Mouse (Mus musculus): Measurements from ENCODE around the gene Arhgef26. TPM values are rescaled to one million over a fixed set of nuclear protein-coding genes. Genes with fewer than 3 reads are reported as not detected.
A peak's percentile ranks its signal among the peaks of the same experiment; 100 is the strongest.

Gene Arhgef26
- polyA plus RNA-seq, 1 experiment from 2014 or later, result 19.6 TPM

DNA sequence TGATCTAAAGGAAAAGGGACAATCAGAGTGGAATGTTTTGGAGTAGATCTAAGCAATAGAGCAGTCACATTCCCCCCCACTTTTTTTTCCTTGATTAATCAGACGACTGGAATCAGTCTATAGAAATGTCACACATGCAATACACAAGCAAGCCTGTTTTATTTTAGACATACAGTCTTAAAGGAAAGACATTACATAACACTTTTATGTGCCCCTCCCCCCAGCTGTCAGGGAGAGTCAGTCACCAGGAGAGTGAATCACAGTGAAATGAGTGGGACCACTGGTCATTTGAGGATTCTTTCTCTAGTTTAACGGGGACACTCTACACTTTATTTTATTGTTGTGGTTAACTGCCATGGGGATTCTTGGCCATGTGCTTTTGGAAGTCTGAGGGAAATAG, 2.7 kb downstream of the Arhgef26 start:
- Histone ChIP-seq H3K4me1 (replicated peaks; ENCODE audit: control insufficient read depth, insufficient read depth, low read length) (peaks cover 16% of the 10 kb centered on the region; the same call in 1 of the 2 replicates), H3K27me3 (ENCODE audit: control insufficient read depth, insufficient read depth, low read depth, low read length) (no peaks in the 10 kb centered on the region), H3K4me3 (ENCODE audit: low read length) (peak overlapping the region; percentile 77), H3K9ac (ENCODE audit: low read length) (no peak overlapping the region), H3K36me3 (ENCODE audit: control insufficient read depth, insufficient read depth, low read length) (no peaks in the 10 kb centered on the region), H3K4me2 (ENCODE audit: low read depth, low read length) (peak overlapping the region; percentile 69), H3K27ac (ENCODE audit: low read length) (no peak overlapping the region), H3K9me3 (ENCODE audit: control insufficient read depth, low read length) (no peaks in the 10 kb centered on the region)
- ATAC-seq (ENCODE audit: low read depth), result no peak
- WGBS, result 27% methylated on average over 2 of the region's 2 CpGs

DNA sequence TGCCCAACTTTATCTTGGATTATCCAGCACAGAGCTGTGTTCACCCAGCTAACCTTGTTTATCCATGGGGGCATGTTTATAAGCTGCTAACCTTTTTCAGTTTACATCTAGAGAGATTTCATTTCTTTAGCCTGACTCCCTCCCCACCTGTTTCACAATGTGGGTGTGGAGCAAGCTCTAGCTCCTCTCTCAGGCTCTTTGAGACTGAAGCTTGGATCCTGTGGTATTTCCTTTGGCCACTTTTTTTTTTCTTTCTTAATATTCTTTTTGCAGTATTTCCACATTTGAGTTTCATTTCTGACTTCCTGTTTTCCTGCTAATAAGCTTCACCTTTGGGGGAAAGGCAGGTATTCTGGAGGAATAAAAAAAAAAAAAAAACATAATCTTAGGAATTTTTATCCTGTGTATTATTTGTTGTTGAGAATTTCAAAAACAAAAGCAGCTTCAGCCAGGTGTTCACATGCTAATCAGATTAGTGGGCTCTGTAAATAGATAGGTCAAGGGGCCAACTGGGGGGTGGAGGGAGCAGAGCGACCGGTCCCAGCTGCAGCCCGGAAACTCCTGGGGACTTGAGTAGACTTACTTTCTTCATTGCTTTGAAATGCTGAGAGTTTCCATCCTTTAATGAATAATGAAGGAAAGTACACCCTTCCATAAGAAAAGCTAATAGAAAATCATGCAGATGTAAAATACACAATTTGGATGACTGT, 3.5 kb downstream of the Arhgef26 start:
- no peaks in the 10 kb centered on the region for H3K27me3 ChIP-seq (ENCODE audit: control insufficient read depth, insufficient read depth, low read depth, low read length)
- peak overlapping the region; percentile 77 for H3K4me3 ChIP-seq (ENCODE audit: low read length)
- H3K4me2 ChIP-seq (ENCODE audit: low read depth, low read length), result peak overlapping the region; percentile 69
- ATAC-seq (ENCODE audit: low read depth), result no peak
- H3K27ac ChIP-seq (ENCODE audit: low read length), result no peak overlapping the region
- H3K9ac ChIP-seq (ENCODE audit: low read length), result no peak overlapping the region
- peaks cover 16% of the 10 kb centered on the region; the same call in 1 of the 2 replicates for H3K4me1 ChIP-seq (replicated peaks; ENCODE audit: control insufficient read depth, insufficient read depth, low read length)
- H3K9me3 ChIP-seq (ENCODE audit: control insufficient read depth, low read length), result no peaks in the 10 kb centered on the region
- WGBS, result 37% methylated on average over 3 of the region's 3 CpGs
- H3K36me3 ChIP-seq (ENCODE audit: control insufficient read depth, insufficient read depth, low read length), result no peaks in the 10 kb centered on the region; the same call in 1 of the 2 replicates

DNA sequence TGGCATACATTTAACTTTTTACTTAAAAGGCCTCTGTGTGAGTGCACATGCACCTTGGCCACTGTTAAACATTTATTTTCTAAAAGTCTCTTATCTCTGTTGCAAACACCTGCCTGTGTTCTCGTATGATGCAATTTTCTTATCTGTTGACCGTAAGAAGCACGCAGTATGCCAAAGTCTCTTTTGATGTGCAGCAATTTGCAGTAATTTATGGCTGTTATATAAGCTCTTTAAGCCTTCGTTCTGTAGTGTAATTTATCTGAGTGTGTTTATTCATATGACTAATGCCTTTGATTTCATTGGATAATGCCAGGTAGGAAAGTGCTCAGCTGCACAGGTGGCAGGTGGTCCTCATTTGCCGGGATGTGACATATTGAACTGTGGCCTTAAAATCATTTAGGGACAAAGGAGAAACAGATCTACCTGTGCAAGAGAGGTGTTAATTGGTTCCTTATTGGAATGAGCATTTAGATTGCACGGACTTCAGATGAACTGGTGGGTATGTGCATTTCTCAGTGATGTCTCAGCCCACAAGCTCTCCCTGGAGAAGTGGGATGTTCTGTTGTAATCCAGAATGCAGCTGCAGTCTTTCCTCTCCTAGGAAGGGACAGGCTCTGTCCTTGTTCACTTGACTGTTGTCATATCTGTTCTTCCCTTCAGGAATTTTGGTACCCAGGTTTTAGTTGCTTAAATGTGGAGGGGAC, 10.5 kb downstream of the Arhgef26 start:
- no peak overlapping the region for H3K4me2 ChIP-seq (ENCODE audit: low read depth, low read length)
- no peak overlapping the region for H3K4me3 ChIP-seq (ENCODE audit: low read length)
- H3K27ac ChIP-seq (ENCODE audit: low read length), result no peak overlapping the region
- H3K9me3 ChIP-seq (ENCODE audit: control insufficient read depth, low read length), result no peaks in the 10 kb centered on the region
- peaks cover 4% of the 10 kb centered on the region; the same call in 1 of the 2 replicates for H3K4me1 ChIP-seq (replicated peaks; ENCODE audit: control insufficient read depth, insufficient read depth, low read length)
- no peaks in the 10 kb centered on the region for H3K27me3 ChIP-seq (ENCODE audit: control insufficient read depth, insufficient read depth, low read depth, low read length)
- WGBS, result 58% methylated on average over 6 of the region's 6 CpGs
- no peak overlapping the region for H3K9ac ChIP-seq (ENCODE audit: low read length)
- ATAC-seq (ENCODE audit: low read depth), result no peak
- peaks cover 2% of the 10 kb centered on the region; the same call in 1 of the 2 replicates for H3K36me3 ChIP-seq (ENCODE audit: control insufficient read depth, insufficient read depth, low read length)

DNA sequence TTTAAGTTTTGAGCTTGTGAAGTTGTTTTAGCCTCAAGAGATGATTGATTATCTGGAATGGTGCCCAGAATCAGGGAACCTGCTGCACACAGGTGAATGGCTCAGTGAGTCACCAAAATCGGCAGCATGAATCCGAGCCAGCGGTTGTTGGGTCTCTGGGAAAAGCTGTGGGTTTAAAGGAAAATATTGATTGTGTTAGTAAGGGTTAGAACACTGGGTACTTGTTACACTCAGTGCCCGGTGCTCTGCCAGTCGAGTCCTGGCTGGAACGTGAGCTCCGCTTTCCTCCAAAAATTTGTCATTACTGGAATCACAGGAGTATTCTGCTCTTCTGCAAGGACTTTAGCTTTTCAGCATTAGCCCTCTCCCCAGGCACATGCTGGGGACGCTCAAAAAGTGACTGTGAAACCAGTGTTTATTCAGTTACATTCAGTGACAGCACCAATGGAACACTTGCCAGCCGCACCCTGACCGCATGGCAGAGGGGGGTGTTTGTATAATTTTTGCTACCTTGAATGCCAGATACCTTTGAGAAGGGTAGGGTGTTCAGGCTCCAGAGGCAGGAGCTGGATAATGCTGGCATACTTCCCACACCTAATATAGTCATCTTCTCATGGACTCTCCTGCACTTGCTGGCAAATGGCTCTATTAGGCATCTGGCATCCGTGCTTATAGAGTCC, 11.2 kb downstream of the Arhgef26 start:
- 60% methylated on average over 11 of the region's 11 CpGs for WGBS
- Histone ChIP-seq H3K4me1 (replicated peaks; ENCODE audit: control insufficient read depth, insufficient read depth, low read length) (peaks cover 4% of the 10 kb centered on the region; the same call in 1 of the 2 replicates), H3K4me3 (ENCODE audit: low read length) (no peak overlapping the region), H3K27me3 (ENCODE audit: control insufficient read depth, insufficient read depth, low read depth, low read length) (no peaks in the 10 kb centered on the region), H3K4me2 (ENCODE audit: low read depth, low read length) (no peak overlapping the region), H3K36me3 (ENCODE audit: control insufficient read depth, insufficient read depth, low read length) (peaks cover 3% of the 10 kb centered on the region; the same call in 1 of the 2 replicates), H3K9ac (ENCODE audit: low read length) (no peak overlapping the region), H3K9me3 (ENCODE audit: control insufficient read depth, low read length) (no peaks in the 10 kb centered on the region), H3K27ac (ENCODE audit: low read length) (0 out of 2 replicates have a peak overlapping the region, but pooled peaks have one; percentile 16)
- ATAC-seq (ENCODE audit: low read depth), result peak; percentile 56

DNA sequence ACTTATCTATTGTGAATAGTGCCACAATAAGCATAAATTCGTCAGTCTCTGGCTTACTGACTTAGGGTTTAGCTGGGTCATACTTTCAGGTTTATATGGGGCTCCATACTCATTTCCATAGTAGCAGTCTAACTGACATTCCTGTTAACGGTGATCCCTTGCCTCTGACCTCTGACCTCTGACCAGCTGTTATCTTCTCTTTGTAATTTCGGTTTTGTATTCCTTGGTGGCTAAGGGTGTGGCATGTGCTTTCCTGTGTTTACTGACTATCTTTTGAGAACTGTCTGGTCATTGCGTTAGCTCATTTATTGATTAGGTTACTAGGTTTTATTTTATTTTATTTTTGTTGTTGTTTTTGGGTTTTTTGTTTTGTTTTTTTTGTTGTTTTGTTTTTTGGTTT, 13.9 kb downstream of the Arhgef26 start:
- no peaks in the 10 kb centered on the region for H3K9me3 ChIP-seq (ENCODE audit: control insufficient read depth, low read length)
- ATAC-seq (ENCODE audit: low read depth), result no peak
- peaks cover 4% of the 10 kb centered on the region; the same call in 1 of the 2 replicates for H3K4me1 ChIP-seq (replicated peaks; ENCODE audit: control insufficient read depth, insufficient read depth, low read length)
- H3K27me3 ChIP-seq (ENCODE audit: control insufficient read depth, insufficient read depth, low read depth, low read length), result no peaks in the 10 kb centered on the region
- H3K4me3 ChIP-seq (ENCODE audit: low read length), result no peak overlapping the region
- no peak overlapping the region for H3K27ac ChIP-seq (ENCODE audit: low read length)
- no peak overlapping the region for H3K4me2 ChIP-seq (ENCODE audit: low read depth, low read length)
- WGBS, result 76% methylated on average over 4 of the region's 4 CpGs
- H3K36me3 ChIP-seq (ENCODE audit: control insufficient read depth, insufficient read depth, low read length), result peaks cover 5% of the 10 kb centered on the region; the same call in 1 of the 2 replicates
- H3K9ac ChIP-seq (ENCODE audit: low read length), result no peak overlapping the region

DNA sequence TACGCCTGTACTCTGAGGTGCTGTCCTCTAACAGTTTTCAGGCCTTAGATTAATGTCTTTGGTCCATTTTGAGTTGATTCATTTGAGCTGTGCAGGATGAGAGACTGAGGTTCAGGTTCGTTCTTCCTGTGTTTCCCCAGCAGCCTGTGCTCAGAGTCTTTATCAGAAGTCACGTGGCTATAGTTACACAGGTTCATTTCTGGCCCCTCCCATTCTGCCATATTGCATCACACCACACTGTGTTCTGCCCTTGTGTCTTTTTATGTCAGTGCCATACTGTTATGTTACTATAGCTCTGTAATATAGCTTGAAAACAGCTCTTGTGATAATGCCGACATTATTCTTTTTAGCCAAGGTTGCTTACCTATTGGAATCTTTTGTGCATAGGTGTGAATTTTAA, 14.7 kb downstream of the Arhgef26 start:
- Histone ChIP-seq H3K36me3 (ENCODE audit: control insufficient read depth, insufficient read depth, low read length) (peaks cover 4% of the 10 kb centered on the region; the same call in 1 of the 2 replicates), H3K4me2 (ENCODE audit: low read depth, low read length) (no peak overlapping the region), H3K9me3 (ENCODE audit: control insufficient read depth, low read length) (no peaks in the 10 kb centered on the region), H3K4me1 (replicated peaks; ENCODE audit: control insufficient read depth, insufficient read depth, low read length) (peaks cover 4% of the 10 kb centered on the region; the same call in 1 of the 2 replicates), H3K9ac (ENCODE audit: low read length) (no peak overlapping the region), H3K4me3 (ENCODE audit: low read length) (no peak overlapping the region), H3K27me3 (ENCODE audit: control insufficient read depth, insufficient read depth, low read depth, low read length) (no peaks in the 10 kb centered on the region), H3K27ac (ENCODE audit: low read length) (no peak overlapping the region)
- 83% methylated on average over 4 of the region's 4 CpGs for WGBS
- ATAC-seq (ENCODE audit: low read depth), result no peak

DNA sequence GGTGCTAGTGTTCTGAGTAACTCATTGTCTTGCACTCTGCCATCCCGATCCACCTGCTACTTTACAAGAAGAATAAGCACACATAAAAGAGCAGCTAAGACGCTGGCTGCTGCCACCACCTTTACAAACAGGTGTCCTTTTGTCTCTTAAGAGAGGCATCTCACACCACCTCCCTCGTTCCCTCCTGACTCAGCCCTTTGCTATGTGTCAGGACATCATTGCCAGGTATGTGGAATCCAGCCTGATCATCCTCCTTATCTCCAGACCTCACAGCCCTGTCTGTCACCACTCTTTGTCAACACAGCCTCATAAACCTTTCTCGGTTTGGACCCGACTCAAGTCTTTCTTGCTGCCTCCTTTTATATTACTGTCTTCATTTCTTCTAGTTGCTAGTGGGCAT, 29.7 kb downstream of the Arhgef26 start:
- no peak for ATAC-seq (ENCODE audit: low read depth)
- no peaks in the 10 kb centered on the region for H3K27me3 ChIP-seq (ENCODE audit: control insufficient read depth, insufficient read depth, low read depth, low read length)
- H3K4me1 ChIP-seq (replicated peaks; ENCODE audit: control insufficient read depth, insufficient read depth, low read length), result 0 out of 2 replicates have a peak, but pooled peaks cover 4% of the 10 kb centered on the region
- H3K4me2 ChIP-seq (ENCODE audit: low read depth, low read length), result no peak overlapping the region
- WGBS, result 56% methylated on average over 5 of the region's 5 CpGs
- no peak overlapping the region for H3K9ac ChIP-seq (ENCODE audit: low read length)
- 0 out of 2 replicates have a peak, but pooled peaks cover 2% of the 10 kb centered on the region for H3K36me3 ChIP-seq (ENCODE audit: control insufficient read depth, insufficient read depth, low read length)
- no peak overlapping the region for H3K27ac ChIP-seq (ENCODE audit: low read length)
- no peaks in the 10 kb centered on the region for H3K9me3 ChIP-seq (ENCODE audit: control insufficient read depth, low read length)
- no peak overlapping the region for H3K4me3 ChIP-seq (ENCODE audit: low read length)

DNA sequence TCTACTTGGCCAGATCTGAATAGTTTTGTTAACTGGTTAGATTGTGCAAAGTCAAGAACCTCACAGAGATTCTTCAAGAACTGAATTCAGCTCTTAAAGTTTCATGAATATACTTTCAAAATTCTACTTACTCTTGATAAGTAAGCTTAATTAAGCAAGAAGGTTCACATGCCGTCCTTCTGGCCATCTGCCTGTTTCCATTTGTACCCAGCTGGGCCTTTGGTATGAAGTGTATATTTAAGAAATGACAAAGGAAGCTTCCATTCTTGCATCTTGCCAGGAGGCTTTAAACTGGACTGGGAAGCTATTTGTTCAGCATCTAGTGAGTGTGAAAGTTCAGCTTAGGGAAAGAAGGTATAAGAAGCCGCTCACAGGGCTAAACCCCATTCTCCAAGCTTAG, 34.7 kb downstream of the Arhgef26 start:
- no peak for ATAC-seq (ENCODE audit: low read depth)
- Histone ChIP-seq H3K27ac (ENCODE audit: low read length) (no peak overlapping the region), H3K36me3 (ENCODE audit: control insufficient read depth, insufficient read depth, low read length) (no peaks in the 10 kb centered on the region), H3K9me3 (ENCODE audit: control insufficient read depth, low read length) (no peaks in the 10 kb centered on the region), H3K27me3 (ENCODE audit: control insufficient read depth, insufficient read depth, low read depth, low read length) (no peaks in the 10 kb centered on the region), H3K4me2 (ENCODE audit: low read depth, low read length) (no peak overlapping the region), H3K4me3 (ENCODE audit: low read length) (no peak overlapping the region), H3K4me1 (replicated peaks; ENCODE audit: control insufficient read depth, insufficient read depth, low read length) (0 out of 2 replicates have a peak, but pooled peaks cover 9% of the 10 kb centered on the region), H3K9ac (ENCODE audit: low read length) (no peak overlapping the region)
- WGBS, result 53% methylated on average over 2 of the region's 2 CpGs

DNA sequence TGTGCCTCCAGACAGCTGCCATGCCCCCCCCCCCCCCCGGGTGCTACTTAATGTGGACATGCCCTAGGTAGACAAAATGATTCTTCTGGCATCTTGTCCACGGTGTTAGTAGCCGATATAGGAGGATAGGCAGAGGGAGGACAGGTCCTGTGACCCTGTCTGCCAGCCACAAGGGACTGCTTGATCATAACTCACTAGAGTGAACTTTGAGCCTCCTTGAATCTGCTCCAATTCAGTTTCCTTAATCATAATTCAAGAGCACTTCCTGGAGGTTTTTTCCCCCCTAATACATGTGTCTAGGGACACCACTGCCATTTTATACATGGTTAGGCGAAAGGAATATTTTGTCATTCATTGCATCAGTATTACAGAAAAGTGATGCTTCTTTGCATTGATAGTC, 36.2 kb downstream of the Arhgef26 start:
- ATAC-seq (ENCODE audit: low read depth), result no peak
- Histone ChIP-seq H3K27ac (ENCODE audit: low read length) (peak overlapping the region; percentile 59; the same call in 1 of the 2 replicates), H3K36me3 (ENCODE audit: control insufficient read depth, insufficient read depth, low read length) (no peaks in the 10 kb centered on the region)

More for the DNA sequence above, 36.2 kb downstream of the Arhgef26 start:
- 78% methylated on average over 4 of the region's 4 CpGs for WGBS
- Histone ChIP-seq H3K9me3 (ENCODE audit: control insufficient read depth, low read length) (no peaks in the 10 kb centered on the region), H3K9ac (ENCODE audit: low read length) (no peak overlapping the region), H3K4me3 (ENCODE audit: low read length) (no peak overlapping the region), H3K4me1 (replicated peaks; ENCODE audit: control insufficient read depth, insufficient read depth, low read length) (0 out of 2 replicates have a peak, but pooled peaks cover 9% of the 10 kb centered on the region), H3K4me2 (ENCODE audit: low read depth, low read length) (no peak overlapping the region), H3K27me3 (ENCODE audit: control insufficient read depth, insufficient read depth, low read depth, low read length) (no peaks in the 10 kb centered on the region)

All from lung, embryonic 16.5 days (tissue).